Mouse (Mus musculus) megakaryocyte, adult 5-6 weeks (primary cell): ENCODE measurements around the gene Parg. TPM values are rescaled to one million over a fixed set of nuclear protein-coding genes. Genes with fewer than 3 reads are reported as not detected.
A peak's percentile ranks its signal among the peaks of the same experiment; 100 is the strongest.

ENCODE experiments used
- ATAC-seq: 2 replicates; pipeline ENCODE4 v1.8.0; 2016; ENCODE audit warnings: mild to moderate bottlenecking, inconsistent platforms; ENCODE audit not compliant: poor library complexity, severe bottlenecking
- total RNA-seq, 2 experiments: library from RNA; stranded (forward) in 1 of 2; stranded (reverse) in 1 of 2; fragments of 153-499, 151-499 nt in 1 of 2; fragments of 221-1000, 200-1000 nt in 1 of 2; gene quantifications; 2 replicates each; pipeline versions ENCODE4 v1.2.3 to v1.2.4; 2015 to 2017

The Parg gene
- total RNA-seq, 2 experiments from 2014 or later = 37.1 to 80.2 TPM

GRCm38 (mm10) chr14:32311381-32312035 is 109.8 kb downstream of the Parg start:
- no peak for ATAC-seq

GRCm38 (mm10) chr14:32317822-32318221 is 116.1 kb downstream of the Parg start:
- ATAC-seq = no peak

- peak; percentile 40; the same call in 1 of the 2 replicates for ATAC-seq
These were observed 120.3 kb downstream of the Parg start, which contains the start of gene Ogdhl for GRCm38 (mm10) chr14:32321732-32322685. Gene Ogdhl (plus strand): TSS chr14:32322019.

GRCm38 (mm10) chr14:32323221-32323620 is 121.5 kb downstream of the Parg start:
- ATAC-seq = no peak

- no peak for ATAC-seq
These were observed 125.6 kb downstream of the Parg start for GRCm38 (mm10) chr14:32327366-32327765.

GRCm38 (mm10) chr14:32332515-32333445 is 131.0 kb downstream of the Parg start:
- no peak for ATAC-seq

- ATAC-seq = no peak
These were observed 134.3 kb downstream of the Parg start for GRCm38 (mm10) chr14:32336021-32336420.

GRCm38 (mm10) chr14:32336547-32336946 is 134.8 kb downstream of the Parg start:
- ATAC-seq = no peak

GRCm38 (mm10) chr14:32341823-32342222 is 140.1 kb downstream of the Parg start:
- no peak for ATAC-seq

- no peak for ATAC-seq
These were observed 142.4 kb downstream of the Parg start for GRCm38 (mm10) chr14:32344176-32344575.

GRCm38 (mm10) chr14:32344694-32345093 is 142.9 kb downstream of the Parg start:
- no peak for ATAC-seq

Other genes with a start within 250 kb of the Parg start
- gene Galnt15, start 173.0 kb upstream of the Parg start, total RNA-seq (2015) = not detected in 2 replicates
- gene Galnt15, start 173.0 kb upstream of the Parg start, total RNA-seq (2017) = not detected in 2 replicates
- gene Oxnad1, start 116.6 kb upstream of the Parg start, total RNA-seq (2015) = 1.4 and 5.3 TPM in 2 replicates
- 12.9 and 20.2 TPM in 2 replicates for gene Oxnad1, start 116.6 kb upstream of the Parg start, total RNA-seq (2017)
- 68.8 and 77.3 TPM in 2 replicates for gene Dph3, start 116.2 kb upstream of the Parg start, total RNA-seq (2015)
- gene Dph3, start 116.2 kb upstream of the Parg start, total RNA-seq (2017) = 38.8 and 40.5 TPM in 2 replicates
- not detected in 2 replicates for gene Msmb, start 59.9 kb upstream of the Parg start, total RNA-seq (2015)
- gene Msmb, start 59.9 kb upstream of the Parg start, total RNA-seq (2017) = not detected in 2 replicates
- 107 and 111 TPM in 2 replicates for gene Ncoa4, start 42.1 kb upstream of the Parg start, total RNA-seq (2015)
- 93.2 and 110 TPM in 2 replicates for gene Ncoa4, start 42.1 kb upstream of the Parg start, total RNA-seq (2017)
- 122 and 132 TPM in 2 replicates for gene Timm23, start 51 bp upstream of the Parg start, total RNA-seq (2015)
- 88.3 and 104 TPM in 2 replicates for gene Timm23, start 51 bp upstream of the Parg start, total RNA-seq (2017)
- gene Ogdhl, start 120.1 kb downstream of the Parg start, total RNA-seq (2015) = not detected in 2 replicates
- gene Ogdhl, start 120.1 kb downstream of the Parg start, total RNA-seq (2017) = not detected in 2 replicates
- gene 1700024G13Rik, start 186.4 kb downstream of the Parg start, total RNA-seq (2015) = not detected in 2 replicates
- not detected in 2 replicates for gene 1700024G13Rik, start 186.4 kb downstream of the Parg start, total RNA-seq (2017)